Mouse (Mus musculus): ENCODE data around the gene Gpr68.

DNA sequence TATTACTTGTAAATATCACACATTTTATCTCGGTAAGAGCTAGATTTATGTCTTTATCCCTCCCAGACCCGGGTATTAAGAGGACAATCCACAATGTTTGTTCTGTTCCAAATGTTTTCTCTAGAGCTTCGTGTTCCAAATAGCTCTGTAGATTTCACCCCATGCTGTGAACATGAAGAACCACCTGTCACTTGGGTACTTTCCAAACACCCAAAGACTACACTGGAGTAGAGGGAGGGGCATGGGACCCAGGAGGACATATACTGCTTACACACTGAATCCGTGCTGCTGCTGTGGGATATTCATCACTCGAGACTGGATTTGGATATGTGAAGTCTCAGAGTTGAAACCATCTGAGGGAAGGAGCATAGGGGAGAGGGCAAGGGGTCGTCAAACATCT is 1.8 kb upstream of the Gpr68 start:
- no peak for TF ChIP-seq EP300 (IDR thresholded peaks at IDR 0.05)
- TF ChIP-seq CTCF (IDR thresholded peaks at IDR 0.05): no peak
